Mouse (Mus musculus) olfactory bulb, adult 2 months (tissue): ENCODE data around the gene Atp7b.

ENCODE experiments used
- CTCF ChIP-seq: fragments of 200-500 bp; IDR thresholded peaks from 2 replicates; pipeline ENCODE4 v1.5.1; 2012; ENCODE audit warnings: low read depth, mild to moderate bottlenecking, low read length, moderate library complexity; ENCODE audit not compliant: insufficient read depth
- POLR2A ChIP-seq: fragments of 200-500 bp; IDR thresholded peaks from 2 replicates; pipeline ENCODE4 v1.6.1; 2012; ENCODE audit warnings: mild to moderate bottlenecking, low read depth, low read length, moderate library complexity; ENCODE audit not compliant: insufficient read depth

DNA sequence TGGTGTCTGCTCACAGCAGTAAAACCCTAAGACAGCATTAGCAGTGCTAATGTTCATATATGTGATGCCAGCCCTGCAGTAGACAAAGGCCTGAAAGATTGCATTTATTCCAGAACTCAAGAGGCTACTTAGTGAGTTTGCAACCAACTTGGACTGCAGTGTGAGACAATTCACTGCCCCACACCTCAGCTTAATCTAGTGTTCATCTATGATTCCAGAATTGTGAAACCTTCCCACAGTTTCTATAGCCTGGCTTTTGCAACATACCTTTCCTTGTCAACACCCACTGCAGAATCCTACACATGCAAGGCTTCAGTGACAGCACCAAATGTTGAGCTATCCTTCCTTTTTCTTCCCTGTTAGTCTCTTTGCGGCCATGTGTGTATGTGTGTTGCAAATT, 93.5 kb downstream of the Atp7b start:
- no peak for TF ChIP-seq POLR2A
- no peak for TF ChIP-seq CTCF
